Mouse (Mus musculus) macrophage (primary cell): ENCODE data around the gene Ddhd1. TPM values are rescaled to one million over a fixed set of nuclear protein-coding genes. Genes with fewer than 3 reads are reported as not detected.
"Not testable (repeated sequence)": the region's sequence is repeated elsewhere in the genome, so short reads cannot be mapped to it uniquely, and the experiment has no call there.

Source experiments
- H3K27ac ChIP-seq: fragments of 350-480 bp; formaldehyde crosslinking; 2 replicates; pipeline ENCODE4 v1.9.0; 2021
- H3K36me3 ChIP-seq: fragments of 350-480 bp; formaldehyde crosslinking; 2 replicates; pipeline ENCODE4 v1.9.0; 2021; ENCODE audit errors: inconsistent target
- H3K4me3 ChIP-seq: fragments of 350-480 bp; formaldehyde crosslinking; 2 replicates; pipeline ENCODE4 v1.9.0; 2021; ENCODE audit errors: inconsistent target
- H3K79me2 ChIP-seq: fragments of 350-480 bp; formaldehyde crosslinking; 2 replicates; pipeline ENCODE4 v1.9.0; 2021; ENCODE audit errors: inconsistent target
- WGBS: methylation state at CpG from one replicate; pipeline ENCODE4 v1.1.7; 2026; ENCODE audit warnings: inconsistent platforms; ENCODE audit not compliant: missing documents; 5-methylcytosine and 5-hydroxymethylcytosine counted together
- polyA plus RNA-seq: library from polyadenylated mRNA; stranded (reverse); fragments of 250-400 nt; gene quantifications from 3 replicates; pipeline ENCODE4 v1.2.4, GENCODE M21; 2018; ENCODE audit warnings: inconsistent platforms

Ddhd1 gene
- polyA plus RNA-seq, 1 experiment from 2014 or later, result 37.9 TPM

GRCm38 (mm10) chr14:45583494-45584027 is 74.4 kb downstream of the Ddhd1 start:
- WGBS, result 35% methylated on average over 8 of the region's 8 CpGs
- Histone ChIP-seq H3K4me3 (no peak overlapping the region), H3K36me3 (no peaks in the 10 kb centered on the region), H3K27ac (no peak overlapping the region), H3K79me2 (no peaks in the 10 kb centered on the region)

GRCm38 (mm10) chr14:45580923-45581827 is 76.8 kb downstream of the Ddhd1 start:
- WGBS, result 94% methylated on average over 2 of the region's 3 CpGs
- H3K36me3 ChIP-seq, H3K4me3 ChIP-seq, H3K79me2 ChIP-seq, H3K27ac ChIP-seq: not testable (repeated sequence)

GRCm38 (mm10) chr14:45566066-45566937 is 91.6 kb downstream of the Ddhd1 start:
- WGBS, result 30% methylated on average over 21 of the region's 33 CpGs
- H3K4me3 ChIP-seq, result peak overlapping the region; percentile 5; the same call in 1 of the 2 replicates

GRCm38 (mm10) chr14:45565216-45566065 is 92.5 kb downstream of the Ddhd1 start:
- Histone ChIP-seq H3K27ac (no peak overlapping the region), H3K79me2 (no peaks in the 10 kb centered on the region), H3K4me3 (no peak overlapping the region), H3K36me3 (no peaks in the 10 kb centered on the region)
- 20% methylated on average over 19 of the region's 20 CpGs for WGBS

More at GRCm38 (mm10) chr14:45566066-45566937, 91.6 kb downstream of the Ddhd1 start:
- no peak overlapping the region for H3K27ac ChIP-seq
- H3K79me2 ChIP-seq, result no peaks in the 10 kb centered on the region
- no peaks in the 10 kb centered on the region for H3K36me3 ChIP-seq

DNA sequence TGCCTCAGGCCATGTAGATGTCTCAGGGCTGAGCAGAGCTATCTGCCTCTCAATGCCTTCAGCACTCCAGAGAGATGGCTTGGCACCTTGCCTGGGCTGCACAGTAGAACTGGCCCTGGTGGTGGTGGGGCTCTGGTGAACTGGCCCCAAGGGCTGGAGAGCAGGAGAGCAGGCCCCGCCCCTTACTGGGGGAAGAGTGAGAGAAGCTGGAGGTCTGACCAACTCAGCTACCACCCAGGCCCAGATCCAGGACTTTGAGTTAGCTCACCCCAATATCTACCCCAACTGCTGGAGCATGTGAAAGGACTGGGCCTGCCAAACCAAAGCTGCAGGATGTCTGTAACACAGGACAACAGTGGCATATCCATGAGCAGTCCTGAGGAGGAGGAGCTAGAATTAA is 94.4 kb downstream of the Ddhd1 start:
- no peaks in the 10 kb centered on the region for H3K36me3 ChIP-seq
- H3K27ac ChIP-seq, result no peak overlapping the region
- no peak overlapping the region for H3K4me3 ChIP-seq
- H3K79me2 ChIP-seq, result no peaks in the 10 kb centered on the region
- 100% methylated on average over 1 of the region's 1 CpGs for WGBS

- Histone ChIP-seq H3K36me3 (no peaks in the 10 kb centered on the region), H3K4me3 (no peak overlapping the region), H3K79me2 (no peaks in the 10 kb centered on the region), H3K27ac (no peak overlapping the region)
- WGBS, result 88% methylated on average over 5 of the region's 6 CpGs
Observed at GRCm38 (mm10) chr14:45561681-45562080, 96.3 kb downstream of the Ddhd1 start.

DNA sequence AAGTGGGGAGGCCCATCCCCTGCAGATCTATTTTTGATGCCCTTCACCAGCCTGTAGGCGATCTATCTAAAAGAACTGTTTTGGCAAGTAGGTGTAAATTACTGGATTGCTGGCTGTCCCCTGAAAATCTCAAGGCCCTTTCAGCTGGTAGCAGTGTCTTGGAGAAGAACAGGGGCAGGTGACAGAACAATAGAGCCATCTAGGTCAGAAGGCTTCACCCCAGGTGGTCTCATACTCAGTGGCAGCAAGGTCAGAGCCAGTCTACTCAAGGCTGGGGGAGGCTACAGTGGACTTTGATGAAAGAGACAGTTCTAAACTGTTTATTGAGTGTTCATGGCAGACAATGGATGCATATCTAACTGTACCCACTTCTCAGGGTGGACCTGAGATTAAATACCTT is 98.9 kb downstream of the Ddhd1 start:
- Histone ChIP-seq H3K36me3 (no peaks in the 10 kb centered on the region), H3K27ac (no peak overlapping the region), H3K4me3 (no peak overlapping the region), H3K79me2 (no peaks in the 10 kb centered on the region)
- 95% methylated on average over 1 of the region's 1 CpGs for WGBS

DNA sequence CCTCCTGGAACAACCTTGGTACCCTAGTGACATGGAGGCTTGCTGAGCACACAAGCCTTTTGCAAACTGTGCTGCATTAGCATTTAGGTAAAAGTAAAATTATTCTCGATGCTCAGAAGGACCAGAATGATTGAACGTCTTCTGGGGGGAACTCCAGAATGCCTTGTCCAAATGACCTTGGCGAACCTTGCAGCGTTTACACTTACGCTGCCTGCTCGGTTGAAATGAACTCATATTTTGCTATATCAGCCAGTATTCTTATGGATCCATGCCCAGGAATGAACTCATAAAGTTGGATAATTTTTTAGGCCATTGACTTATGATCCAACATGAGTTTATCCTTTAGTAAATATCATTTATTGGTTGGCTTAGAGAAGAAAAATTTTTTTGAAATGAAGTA is 103.6 kb downstream of the Ddhd1 start:
- H3K4me3 ChIP-seq, result no peak overlapping the region
- no peaks in the 10 kb centered on the region for H3K36me3 ChIP-seq
- 93% methylated on average over 6 of the region's 6 CpGs for WGBS
- H3K27ac ChIP-seq, result no peak overlapping the region
- no peaks in the 10 kb centered on the region for H3K79me2 ChIP-seq

GRCm38 (mm10) chr14:45553854-45554253 is 104.1 kb downstream of the Ddhd1 start:
- WGBS, result 78% methylated on average over 2 of the region's 2 CpGs
- no peak overlapping the region for H3K27ac ChIP-seq
- no peaks in the 10 kb centered on the region for H3K79me2 ChIP-seq
- H3K36me3 ChIP-seq, result no peaks in the 10 kb centered on the region
- H3K4me3 ChIP-seq, result no peak overlapping the region

DNA sequence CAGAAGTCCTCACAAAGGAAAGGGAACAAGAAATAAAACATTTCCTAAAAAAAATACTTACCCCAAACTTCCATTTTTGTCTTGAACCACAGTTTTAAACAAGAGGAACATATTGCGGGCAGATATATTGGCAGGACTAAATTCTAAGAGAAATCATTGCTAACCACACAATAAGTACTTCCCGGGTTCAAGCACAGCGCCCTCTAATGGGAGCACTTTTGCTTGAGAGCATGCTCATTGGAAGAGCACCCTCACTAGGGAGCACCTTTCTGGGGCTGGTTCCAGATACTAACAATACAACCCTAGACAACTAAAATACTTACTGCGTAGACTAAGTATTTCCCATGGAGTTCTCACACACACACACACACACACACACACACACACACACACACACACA is 105.5 kb downstream of the Ddhd1 start:
- H3K36me3 ChIP-seq, result no peaks in the 10 kb centered on the region
- H3K27ac ChIP-seq, result no peak overlapping the region
- no peak overlapping the region for H3K4me3 ChIP-seq
- 55% methylated on average over 3 of the region's 4 CpGs for WGBS
- no peaks in the 10 kb centered on the region for H3K79me2 ChIP-seq

- no peak overlapping the region for H3K27ac ChIP-seq
- 73% methylated on average over 17 of the region's 17 CpGs for WGBS
- H3K4me3 ChIP-seq, result no peak overlapping the region
Observed at GRCm38 (mm10) chr14:45551121-45551768, 106.7 kb downstream of the Ddhd1 start.

GRCm38 (mm10) chr14:45550010-45550647 is 107.8 kb downstream of the Ddhd1 start:
- 82% methylated on average over 13 of the region's 13 CpGs for WGBS
- no peaks in the 10 kb centered on the region for H3K79me2 ChIP-seq
- no peak overlapping the region for H3K27ac ChIP-seq
- no peak overlapping the region for H3K4me3 ChIP-seq
- H3K36me3 ChIP-seq, result no peaks in the 10 kb centered on the region

More at GRCm38 (mm10) chr14:45551121-45551768, 106.7 kb downstream of the Ddhd1 start:
- Histone ChIP-seq H3K36me3 (no peaks in the 10 kb centered on the region), H3K79me2 (no peaks in the 10 kb centered on the region)

GRCm38 (mm10) chr14:45548118-45548517 is 109.8 kb downstream of the Ddhd1 start:
- WGBS, result 85% methylated on average over 2 of the region's 3 CpGs
- no peaks in the 10 kb centered on the region for H3K36me3 ChIP-seq

More at GRCm38 (mm10) chr14:45548118-45548517, 109.8 kb downstream of the Ddhd1 start:
- no peak overlapping the region for H3K4me3 ChIP-seq
- H3K79me2 ChIP-seq, result no peaks in the 10 kb centered on the region
- H3K27ac ChIP-seq, result no peak overlapping the region
